Mouse (Mus musculus) Patski (cell line): ENCODE measurements around the gene Nol4l. TPM values are rescaled to one million over a fixed set of nuclear protein-coding genes. Genes with fewer than 3 reads are reported as not detected.

Source experiments
- ATAC-seq: fragments of 100-300 bp; one replicate; pipeline ENCODE4 v1.8.0; 2021
- CTCF ChIA-PET: fragments of 350-600 bp; sonication (Branson Sonifier 250); formaldehyde crosslinking; loops from one replicate; lab custom pipeline; 2022; ENCODE audit warnings: inconsistent platforms; lab: Charles Lee
- POLR2A ChIA-PET: fragments of 350-600 bp; sonication (Branson Sonifier 250); formaldehyde crosslinking; loops from one replicate; lab custom pipeline; 2022; ENCODE audit warnings: antibody characterized with exemption, inconsistent platforms; lab: Charles Lee
- DNase-seq: peaks from one replicate; pipeline ENCODE4 v3.0.0-alpha.2; 2011; ENCODE audit warnings: low read depth, low spot score
- H3K27me3 ChIP-seq: fragments of 371-371 bp; one replicate; pipeline ENCODE4 v1.5.1; 2021
- CTCF ChIP-seq: fragments of 100-300 bp; IDR thresholded peaks from one replicate; pipeline ENCODE4 v1.5.1; 2021
- in situ Hi-C: fragments of 300-500 bp; cut with MboI; formaldehyde crosslinking; loops from 3 replicates; pipeline ENCODE4 v1.11.1; 2018; ENCODE audit warnings: low pct_unique_long_range_greater_than_20kb, mixed read lengths
- polyA plus RNA-seq: library from polyadenylated mRNA; unstranded; gene quantifications from one replicate; pipeline ENCODE4 v1.2.3, GENCODE M21; 2021

Gene Nol4l
- polyA plus RNA-seq, 1 experiment from 2014 or later = 17.8 TPM

DNA sequence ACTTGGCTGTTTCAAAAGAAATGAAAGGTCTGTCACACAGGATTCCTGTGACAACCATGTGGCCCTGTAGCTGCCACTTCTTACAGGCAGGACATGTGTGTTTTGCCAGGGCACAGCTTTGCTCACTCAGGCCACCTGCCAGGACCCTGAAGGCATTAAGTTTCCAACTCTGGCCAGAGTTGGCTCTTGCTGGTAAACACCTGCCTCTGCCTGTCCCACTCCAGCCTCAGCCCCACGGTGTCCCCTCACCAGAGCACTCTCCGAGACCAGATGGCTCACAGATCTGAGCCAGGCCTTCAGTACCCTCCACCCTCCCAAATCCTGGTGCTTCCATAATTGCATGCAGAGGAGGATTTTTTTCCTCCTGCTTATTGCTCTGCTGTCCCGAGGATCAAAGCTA, 58.8 kb downstream of the Nol4l start:
- DNase-seq = no peak
- ChIA-PET POLR2A (interaction anchor here (0.7 kb wide), 1 partner anchor 167 kb away, joined by 3 read pairs; no protein-coding TSS in a partner anchor), CTCF (interaction anchor here (1.4 kb wide), 1 partner anchor 12 kb away, joined by 3 read pairs; no protein-coding TSS in a partner anchor)
- in situ Hi-C loops = no loop called here
- no peak for TF ChIP-seq CTCF
- no peak for ATAC-seq
- H3K27me3 ChIP-seq = no peaks in the 10 kb centered on the region

- ChIA-PET POLR2A (interaction anchor here (0.6 to 1.8 kb wide), 3 partner anchors 23 to 176 kb away, joined by 3 to 5 read pairs (median 4); no protein-coding TSS in a partner anchor), CTCF (interaction anchor here (0.7 to 1.4 kb wide), 3 partner anchors 13 to 310 kb away, joined by 3 read pairs; no protein-coding TSS in a partner anchor)
- no peak for TF ChIP-seq CTCF
- in situ Hi-C loops = no loop called here
- DNase-seq (no peak), ATAC-seq (peak; percentile 51)
- H3K27me3 ChIP-seq = no peaks in the 10 kb centered on the region
Measured at GRCm38 (mm10) chr2:153469764-153470163, 60.0 kb downstream of the Nol4l start.

GRCm38 (mm10) chr2:153469317-153469716, 60.5 kb downstream of the Nol4l start:
- DNase-seq = no peak
- no peaks in the 10 kb centered on the region for H3K27me3 ChIP-seq
- ChIA-PET CTCF (interaction anchor here (0.7 to 2.2 kb wide), 4 partner anchors 9 to 310 kb away, joined by 3 to 7 read pairs (median 4); no protein-coding TSS in a partner anchor), POLR2A (interaction anchor here (0.7 to 1.8 kb wide), 2 partner anchors 23 to 103 kb away, joined by 4 to 5 read pairs; no protein-coding TSS in a partner anchor)
- no peak for ATAC-seq
- in situ Hi-C loops = no loop called here
- TF ChIP-seq CTCF = no peak

DNA sequence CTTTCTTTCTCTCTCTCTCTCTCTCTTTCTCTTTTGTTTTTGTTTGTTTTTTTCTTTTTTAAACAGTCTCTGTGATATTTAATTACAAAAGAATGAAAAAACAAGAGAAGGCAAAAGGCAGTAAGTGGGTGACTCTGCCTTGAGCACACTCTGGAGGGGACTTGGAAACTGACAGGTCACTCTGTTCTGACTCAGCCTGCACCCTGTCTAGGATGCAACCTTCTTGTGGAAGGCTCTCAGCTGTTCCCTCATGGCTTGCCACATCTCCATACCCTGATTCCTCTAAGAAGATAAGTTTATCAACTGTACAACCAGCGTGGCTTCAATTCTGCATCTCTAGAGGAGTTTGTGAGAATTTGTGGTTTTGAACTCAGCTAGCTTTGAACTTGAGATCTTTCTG, 62.4 kb downstream of the Nol4l start:
- ChIA-PET POLR2A (no interaction called here), CTCF (interaction anchor here (2.2 kb wide), 1 partner anchor 8 kb away, joined by 7 read pairs; no protein-coding TSS in a partner anchor)
- no peak for TF ChIP-seq CTCF
- no peak for ATAC-seq
- H3K27me3 ChIP-seq = no peaks in the 10 kb centered on the region
- DNase-seq = no peak
- in situ Hi-C loops = no loop called here

GRCm38 (mm10) chr2:153463257-153463656, 66.5 kb downstream of the Nol4l start:
- in situ Hi-C loops = loop anchor here (5.0 kb wide), 1 partner anchor 316 kb away; no protein-coding TSS in a partner anchor
- POLR2A ChIA-PET = no interaction called here
- no peak for DNase-seq
- H3K27me3 ChIP-seq = no peaks in the 10 kb centered on the region
- no peak for ATAC-seq
- CTCF ChIA-PET = interaction anchor here (0.6 to 2.4 kb wide), 2 partner anchors 12 to 15 kb away, joined by 3 to 8 read pairs; no protein-coding TSS in a partner anchor
- TF ChIP-seq CTCF = no peak

GRCm38 (mm10) chr2:153458022-153458441, 71.7 kb downstream of the Nol4l start:
- POLR2A ChIA-PET = no interaction called here

DNA sequence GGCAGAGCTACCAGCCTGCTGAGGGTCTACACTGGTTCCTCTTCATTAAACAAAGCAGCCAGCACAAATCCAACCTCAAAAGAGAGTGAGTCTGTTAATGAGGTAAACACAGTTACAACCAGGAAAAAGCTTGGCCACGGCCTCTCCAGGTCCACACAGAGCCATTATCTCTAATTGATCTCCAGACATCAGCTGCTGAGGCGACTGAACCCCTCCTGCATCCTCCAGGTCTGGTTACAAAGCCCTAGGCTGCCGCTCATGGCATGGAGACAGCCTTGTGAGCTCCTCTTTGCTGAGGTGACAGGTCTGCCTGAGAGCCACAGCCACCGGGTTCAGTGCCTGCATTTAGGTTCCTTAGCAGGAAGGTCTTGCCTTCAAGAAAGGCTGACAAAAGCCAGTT, 72.3 kb downstream of the Nol4l start:
- TF ChIP-seq CTCF = no peak
- DNase-seq (no peak), ATAC-seq (no peak)
- in situ Hi-C loops = no loop called here
- CTCF ChIA-PET = interaction anchor here (1.3 to 2.2 kb wide), 3 partner anchors 11 to 57 kb away, joined by 3 to 5 read pairs (median 4); no protein-coding TSS in a partner anchor
- POLR2A ChIA-PET = no interaction called here
- no peaks in the 10 kb centered on the region for H3K27me3 ChIP-seq

More at GRCm38 (mm10) chr2:153458022-153458441, 71.7 kb downstream of the Nol4l start:
- H3K27me3 ChIP-seq = no peaks in the 10 kb centered on the region
- CTCF ChIA-PET = interaction anchor here (0.8 to 2.2 kb wide), 5 partner anchors 10 to 58 kb away, joined by 3 to 7 read pairs (median 4); no protein-coding TSS in a partner anchor
- ATAC-seq (no peak), DNase-seq (no peak)
- in situ Hi-C loops = no loop called here
- TF ChIP-seq CTCF = no peak

- in situ Hi-C loops = no loop called here
- TF ChIP-seq CTCF = no peak
- ChIA-PET CTCF (no interaction called here), POLR2A (no interaction called here)
- no peaks in the 10 kb centered on the region for H3K27me3 ChIP-seq
- DNase-seq (no peak), ATAC-seq (no peak)
Measured at GRCm38 (mm10) chr2:153454841-153455506, 74.8 kb downstream of the Nol4l start.

GRCm38 (mm10) chr2:153453961-153454759, 75.6 kb downstream of the Nol4l start:
- no peak for ATAC-seq

DNA sequence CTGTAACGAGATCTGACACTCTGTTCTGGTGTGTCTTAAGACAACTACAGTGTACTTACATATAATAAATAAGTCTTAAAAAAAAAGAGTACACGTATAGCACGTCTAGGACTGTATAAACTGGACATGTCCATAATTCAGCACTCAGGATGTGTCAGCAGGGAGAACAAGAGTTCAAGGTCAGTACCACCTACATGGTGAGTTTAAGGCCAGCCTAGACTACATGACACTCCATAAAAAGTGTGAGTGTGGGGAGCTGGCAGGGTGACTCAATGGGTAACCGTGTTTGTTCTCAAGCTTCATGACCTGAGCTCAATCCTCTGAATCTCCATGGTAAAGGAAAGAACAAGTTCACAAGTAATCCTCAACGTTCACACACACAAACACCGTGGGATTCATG, 81.3 kb downstream of the Nol4l start:
- no peaks in the 10 kb centered on the region for H3K27me3 ChIP-seq
- ATAC-seq = no peak
- DNase-seq = no peak
- TF ChIP-seq CTCF = no peak
- in situ Hi-C loops = no loop called here
- ChIA-PET POLR2A (no interaction called here), CTCF (interaction anchor here (1.3 kb wide), 1 partner anchor 34 kb away, joined by 3 read pairs; no protein-coding TSS in a partner anchor)

More at GRCm38 (mm10) chr2:153453961-153454759, 75.6 kb downstream of the Nol4l start:
- POLR2A ChIA-PET = no interaction called here
- in situ Hi-C loops = no loop called here
- DNase-seq = no peak
- no peak for TF ChIP-seq CTCF
- CTCF ChIA-PET = no interaction called here
- H3K27me3 ChIP-seq = no peaks in the 10 kb centered on the region
